Mouse (Mus musculus) liver, embryonic 11.5 days (tissue): ENCODE measurements around the gene Stat5a. TPM values are rescaled to one million over a fixed set of nuclear protein-coding genes. Genes with fewer than 3 reads are reported as not detected.

Experiments used
- ATAC-seq: fragments of 200-750 bp; cut with Nextera tagmentation; replicated peaks from 2 replicates; pipeline ENCODE4 v1.8.0; 2017; ENCODE audit warnings: moderate number of reproducible peaks, mild to moderate bottlenecking, moderate TSS enrichment, moderate library complexity; ENCODE audit not compliant: low FRiP score
- DNase-seq: peaks from one replicate; pipeline ENCODE4 v3.0.0-alpha.2; 2017; ENCODE audit warnings: low spot score
- H3K27ac ChIP-seq: fragments of 300-500 bp; sonication (generic); 2 replicates; pipeline ENCODE4 v1.5.1; 2014; ENCODE audit warnings: mild to moderate bottlenecking, low read depth, low read length, control low read depth
- H3K27me3 ChIP-seq: fragments of 300-500 bp; sonication (generic); replicated peaks from 2 replicates; pipeline ENCODE4 v1.6.1; 2014; ENCODE audit warnings: low read length, mixed read lengths; ENCODE audit not compliant: control insufficient read depth, insufficient read depth
- H3K36me3 ChIP-seq: fragments of 300-500 bp; sonication (generic); 2 replicates; pipeline ENCODE4 v1.6.1; 2014; ENCODE audit warnings: mild to moderate bottlenecking, low read length, moderate library complexity, mixed read lengths; ENCODE audit not compliant: control insufficient read depth, insufficient read depth
- H3K4me1 ChIP-seq: fragments of 300-500 bp; sonication (generic); replicated peaks from 2 replicates; pipeline ENCODE4 v1.6.1; 2014; ENCODE audit warnings: low read length, mixed read lengths; ENCODE audit not compliant: control insufficient read depth, insufficient read depth
- H3K4me2 ChIP-seq: fragments of 300-500 bp; sonication (generic); 2 replicates; pipeline ENCODE4 v1.6.1; 2014; ENCODE audit warnings: mild to moderate bottlenecking, control low read depth, moderate library complexity
- H3K4me3 ChIP-seq: fragments of 300-500 bp; sonication (generic); 2 replicates; pipeline ENCODE4 v1.5.1; 2014; ENCODE audit warnings: low read depth, low read length, control low read depth
- H3K9ac ChIP-seq: fragments of 300-500 bp; sonication (generic); 2 replicates; pipeline ENCODE4 v1.6.1; 2014; ENCODE audit warnings: low read depth, low read length, control low read depth
- H3K9me3 ChIP-seq: fragments of 300-500 bp; sonication (generic); 2 replicates; pipeline ENCODE4 v1.6.1; 2016; ENCODE audit warnings: low read length, inconsistent platforms, mixed read lengths; ENCODE audit not compliant: control insufficient read depth
- WGBS: fragments of 180-500 bp; shearing (Covaris S2); extraction: QIAGEN DNeasy Blood & Tissue Kit; methylation state at CpG from one replicate; pipeline ENCODE4 v1.1.7; 2014; 5-methylcytosine and 5-hydroxymethylcytosine counted together
- polyA plus RNA-seq: library from polyadenylated mRNA; unstranded; fragments of >200 nt; fragmentation: Nextera tagmentation; extraction: Ambion mirVana; gene quantifications from 2 replicates; pipeline ENCODE4 v1.2.1, GENCODE M21; 2014

Stat5a gene
- polyA plus RNA-seq, 1 experiment from 2014 or later, result 26.3 TPM

- H3K9me3 ChIP-seq, result no peaks in the 10 kb centered on the region
- peak overlapping the region; percentile 53; the same call in 1 of the 2 replicates for H3K9ac ChIP-seq
- no peak for DNase-seq
- no peaks in the 10 kb centered on the region for H3K27me3 ChIP-seq
- peaks cover 71% of the 10 kb centered on the region for H3K4me1 ChIP-seq
- peaks cover 9% of the 10 kb centered on the region for H3K36me3 ChIP-seq
- no peak overlapping the region; the same call in 1 of the 2 replicates for H3K4me2 ChIP-seq
- ATAC-seq, result no peak
- WGBS, result 86% methylated on average over 6 of the region's 6 CpGs
- H3K4me3 ChIP-seq, result no peak overlapping the region
- peak overlapping the region; percentile 88 for H3K27ac ChIP-seq
Measured at GRCm38 (mm10) chr11:100890481-100890880, 31.3 kb downstream of the Stat5a start.

- ATAC-seq, result peak; percentile 88
- H3K36me3 ChIP-seq, result peaks cover 9% of the 10 kb centered on the region
- no peaks in the 10 kb centered on the region for H3K9me3 ChIP-seq
- WGBS, result 28% methylated on average over 15 of the region's 15 CpGs
- no peaks in the 10 kb centered on the region for H3K27me3 ChIP-seq
- H3K4me2 ChIP-seq, result peak overlapping the region; percentile 60
- peak overlapping the region; percentile 88 for H3K27ac ChIP-seq
- DNase-seq, result no peak
- H3K9ac ChIP-seq, result peak overlapping the region; percentile 53
- 0 out of 2 replicates have a peak overlapping the region, but pooled peaks have one; percentile 8 for H3K4me3 ChIP-seq
- H3K4me1 ChIP-seq, result peaks cover 61% of the 10 kb centered on the region
Measured at GRCm38 (mm10) chr11:100891256-100892123, 32.3 kb downstream of the Stat5a start.

- 80% methylated on average over 5 of the region's 5 CpGs for WGBS
- H3K9me3 ChIP-seq, result no peaks in the 10 kb centered on the region
- no peak for ATAC-seq
- H3K4me2 ChIP-seq, result peak overlapping the region; percentile 60
- peaks cover 4% of the 10 kb centered on the region; the same call in 1 of the 2 replicates for H3K36me3 ChIP-seq
- H3K4me1 ChIP-seq, result peaks cover 52% of the 10 kb centered on the region
- DNase-seq, result no peak
- H3K9ac ChIP-seq, result peak overlapping the region; percentile 53; the same call in 1 of the 2 replicates
- peak overlapping the region; percentile 88 for H3K27ac ChIP-seq
- H3K4me3 ChIP-seq, result no peak overlapping the region
- no peaks in the 10 kb centered on the region for H3K27me3 ChIP-seq
Measured at GRCm38 (mm10) chr11:100892435-100892834, 33.3 kb downstream of the Stat5a start.

GRCm38 (mm10) chr11:100893482-100893881 lies 34.3 kb downstream of the Stat5a start:
- H3K4me2 ChIP-seq, result peak overlapping the region; percentile 39; the same call in 1 of the 2 replicates
- H3K4me1 ChIP-seq, result peaks cover 42% of the 10 kb centered on the region
- peak overlapping the region; percentile 10; the same call in 1 of the 2 replicates for H3K9ac ChIP-seq
- H3K4me3 ChIP-seq, result no peak overlapping the region
- no peaks in the 10 kb centered on the region for H3K9me3 ChIP-seq
- 15% methylated on average over 9 of the region's 9 CpGs for WGBS
- H3K27ac ChIP-seq, result no peak overlapping the region
- DNase-seq (peak; percentile 84), ATAC-seq (peak; percentile 56)
- H3K36me3 ChIP-seq, result peaks cover 8% of the 10 kb centered on the region
- no peaks in the 10 kb centered on the region for H3K27me3 ChIP-seq

- H3K27ac ChIP-seq, result no peak overlapping the region
- no peak for DNase-seq
- no peak for ATAC-seq
- peak overlapping the region; percentile 10; the same call in 1 of the 2 replicates for H3K9ac ChIP-seq
- peaks cover 9% of the 10 kb centered on the region for H3K36me3 ChIP-seq
- H3K4me2 ChIP-seq, result no peak overlapping the region
- WGBS, result 77% methylated on average over 9 of the region's 9 CpGs
- no peak overlapping the region for H3K4me3 ChIP-seq
- H3K27me3 ChIP-seq, result no peaks in the 10 kb centered on the region
- no peaks in the 10 kb centered on the region for H3K9me3 ChIP-seq
- peaks cover 38% of the 10 kb centered on the region for H3K4me1 ChIP-seq
Measured at GRCm38 (mm10) chr11:100894146-100894918, 35.2 kb downstream of the Stat5a start.

GRCm38 (mm10) chr11:100896078-100896477 lies 36.9 kb downstream of the Stat5a start:
- H3K9ac ChIP-seq, result no peak overlapping the region
- H3K27me3 ChIP-seq, result no peaks in the 10 kb centered on the region
- WGBS, result 84% methylated on average over 10 of the region's 10 CpGs
- DNase-seq, result no peak
- peaks cover 6% of the 10 kb centered on the region for H3K36me3 ChIP-seq
- ATAC-seq, result no peak
- H3K9me3 ChIP-seq, result no peaks in the 10 kb centered on the region
- no peak overlapping the region for H3K27ac ChIP-seq
- H3K4me2 ChIP-seq, result no peak overlapping the region
- peaks cover 24% of the 10 kb centered on the region for H3K4me1 ChIP-seq
- H3K4me3 ChIP-seq, result no peak overlapping the region

GRCm38 (mm10) chr11:100897294-100898231 lies 38.4 kb downstream of the Stat5a start:
- no peak overlapping the region for H3K9ac ChIP-seq
- H3K4me3 ChIP-seq, result no peak overlapping the region
- H3K9me3 ChIP-seq, result no peaks in the 10 kb centered on the region
- no peak overlapping the region for H3K4me2 ChIP-seq
- H3K36me3 ChIP-seq, result peaks cover 13% of the 10 kb centered on the region
- no peaks in the 10 kb centered on the region for H3K27me3 ChIP-seq
- DNase-seq, result no peak
- no peak overlapping the region for H3K27ac ChIP-seq
- no peak for ATAC-seq
- 78% methylated on average over 7 of the region's 7 CpGs for WGBS
- H3K4me1 ChIP-seq, result peaks cover 11% of the 10 kb centered on the region
